Mouse (Mus musculus): ENCODE measurements at regions not wholly inside any gene's neighbourhood (a gene's known extent, or its start where the extent isn't known, plus 50 kb on each side); places are given as distances from the start of the nearest gene placed in this dataset.
"Not testable (repeated sequence)": the region's sequence is repeated elsewhere in the genome, so short reads cannot be mapped to it uniquely, and the experiment has no call there.

GRCm38 (mm10) chrX:50537785-50538159 is 109.5 kb upstream of the Olfr1324 start:
- not testable (repeated sequence) for TF ChIP-seq CTCF (IDR thresholded peaks at IDR 0.05; ENCODE audit: low read depth, low read length); POLR2A (IDR thresholded peaks at IDR 0.05; ENCODE audit: borderline replicate concordance, low read depth, low read length)

Measured in bone marrow macrophage, adult 2 months (primary cell).